Mouse (Mus musculus): Measurements from ENCODE around the gene Dnajc7.

- TF ChIP-seq CTCF (IDR thresholded peaks at IDR 0.05; ENCODE audit: control insufficient read depth, insufficient read depth, low read length) (no peak), POLR2A (IDR thresholded peaks at IDR 0.05; ENCODE audit: borderline replicate concordance, control insufficient read depth, low read depth, low read length) (no peak)
Observed at GRCm38 (mm10) chr11:100546955-100547354, 73.0 kb downstream of the Dnajc7 start.

Measured in bone marrow, adult 2 months (tissue).